Comparison of ENCODE assay signal across 8 mouse cellular contexts in the genomic region with DNA sequence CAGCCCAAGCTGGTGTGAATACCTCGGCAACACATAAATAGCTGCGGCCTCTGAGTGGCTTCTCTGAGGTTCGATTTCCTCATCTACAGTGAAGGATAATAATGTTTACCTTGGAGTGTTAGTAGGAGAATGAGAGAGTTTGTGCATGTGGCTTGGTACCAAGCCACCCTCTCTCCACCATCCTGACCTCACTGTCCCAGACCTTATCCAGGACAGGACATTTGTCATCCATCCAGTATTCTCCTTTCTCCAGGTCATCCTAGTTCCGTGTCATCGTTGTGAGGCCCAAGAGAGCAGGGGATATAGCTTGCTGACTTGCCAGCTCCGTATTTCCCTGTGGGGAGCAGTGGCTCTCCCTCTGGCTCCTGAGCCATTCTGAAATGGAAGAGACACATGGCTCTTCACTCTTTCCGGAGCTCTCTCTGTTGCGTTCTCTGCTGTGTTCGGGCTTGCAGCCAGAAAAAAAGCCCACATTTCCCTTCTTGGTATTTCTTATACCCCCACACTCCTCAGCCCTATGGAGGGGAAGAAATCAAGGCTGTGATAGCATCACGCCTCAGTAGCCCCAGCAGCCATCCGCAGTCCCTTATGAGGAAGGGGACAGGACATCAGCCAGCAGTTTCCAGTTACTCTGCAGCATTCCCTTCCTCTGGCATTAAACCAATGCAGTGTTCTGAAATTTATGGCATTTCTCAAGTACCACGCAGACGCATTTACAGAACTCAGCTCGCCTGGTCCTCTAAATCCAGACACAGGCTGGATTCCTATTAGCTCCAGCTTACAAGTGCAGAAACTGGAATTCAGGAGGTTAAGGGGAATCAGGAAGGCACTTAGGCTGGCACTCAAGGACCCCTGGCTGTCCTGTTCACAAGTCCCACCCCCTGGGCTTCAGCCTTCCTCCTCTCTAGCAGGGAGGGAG. TPM values are rescaled to one million over a fixed set of nuclear protein-coding genes. Genes with fewer than 3 reads are reported as not detected.
DNase-seq lines count a peak whose midpoint lies in the region; ATAC-seq and TF ChIP-seq lines count a peak whose summit lies in the region.

No protein-coding gene starts in this region.

- no peak for TF ChIP-seq POLR2A in lung, adult 2 months (IDR thresholded peaks at IDR 0.05; ENCODE audit: borderline replicate concordance, extremely low read depth, low read depth, low read length)

- peak overlapping the region; percentile 33 for H3K4me3 ChIP-seq in lung, adult 2 months (replicated peaks; ENCODE audit: extremely low read depth, low read depth, low read length)
- peak overlapping the region; percentile 10 to 23; a peak in 2 of 4 replicates for H3K4me3 ChIP-seq in heart, embryonic 14.5 days (ENCODE audit: control insufficient read depth in 1 of 2, insufficient read depth in 1 of 2, low read depth in 1 of 2, low read length in 2 of 2)
- no peak overlapping the region for H3K4me3 ChIP-seq in midbrain, embryonic 13.5 days (replicated peaks)

- intact Hi-C loops in left cerebral cortex, postnatal 36 days (cut with DNase I), result no loop called here

- peak overlapping the region; percentile 76 to 90 for H3K27ac ChIP-seq in heart, embryonic 14.5 days (replicated peaks in 1 of 2; ENCODE audit: control insufficient read depth in 1 of 2, insufficient read depth in 1 of 2, low read depth in 2 of 2, low read length in 2 of 2)
- H3K27ac ChIP-seq in midbrain, embryonic 13.5 days, result peak overlapping the region; percentile 36

- no peak for DNase-seq in lung, adult 2 months
- no peak for DNase-seq in lung, postnatal 14 days
- DNase-seq in embryo, embryonic 9.5 days (ENCODE audit: extremely low spot score), result peak; percentile 35
- DNase-seq in left cerebral cortex, postnatal 36 days (ENCODE audit: low spot score in 2 of 2), result peak; percentile 78 to 80
- no peak for DNase-seq in urinary bladder, postnatal 10 days (ENCODE audit: low spot score)
- no peak for DNase-seq in spleen, postnatal 10 days (ENCODE audit: low spot score in 2 of 2)

- peak overlapping the region; percentile 61 for H3K9ac ChIP-seq in heart, embryonic 14.5 days (ENCODE audit: low read length)
- peak overlapping the region; percentile 21; the same call in 1 of the 2 replicates for H3K9ac ChIP-seq in midbrain, embryonic 13.5 days (replicated peaks)

- H3K4me2 ChIP-seq in heart, embryonic 14.5 days (ENCODE audit: low read length), result peak overlapping the region; percentile 57
- H3K4me2 ChIP-seq in midbrain, embryonic 13.5 days (replicated peaks), result 0 out of 2 replicates have a peak overlapping the region, but pooled peaks have one; percentile 3

- ATAC-seq in heart, embryonic 14.5 days (ENCODE audit: insufficient number of reproducible peaks, insufficient read depth, low FRiP score, low read depth), result peak; percentile 52; the same call in 1 of the 2 replicates
- peak; percentile 58; the same call in 1 of the 2 replicates for ATAC-seq in midbrain, embryonic 13.5 days

- no peaks in the 10 kb centered on the region for H3K36me3 ChIP-seq in heart, embryonic 14.5 days (ENCODE audit: control insufficient read depth, insufficient read depth, low read length)
- no peaks in the 10 kb centered on the region for H3K36me3 ChIP-seq in midbrain, embryonic 13.5 days

- 18% methylated on average over 14 of the region's 14 CpGs for WGBS in lung, adult 2 months
- 9% methylated on average over 14 of the region's 14 CpGs for WGBS in heart, embryonic 14.5 days
- 19% methylated on average over 14 of the region's 14 CpGs for WGBS in midbrain, embryonic 13.5 days

- TF ChIP-seq CTCF in lung, adult 2 months (IDR thresholded peaks at IDR 0.05; ENCODE audit: insufficient read depth, low read length), result no peak

- peaks cover 17% of the 10 kb centered on the region for H3K4me1 ChIP-seq in lung, adult 2 months (ENCODE audit: control insufficient read depth, insufficient read depth, low read length)
- peaks cover 23 to 33% of the 10 kb centered on the region in 2 experiments for H3K4me1 ChIP-seq in heart, embryonic 14.5 days (ENCODE audit: control insufficient read depth in 2 of 2, insufficient read depth in 2 of 2, low read length in 2 of 2)
- peaks cover 44% of the 10 kb centered on the region for H3K4me1 ChIP-seq in midbrain, embryonic 13.5 days (replicated peaks)

- no peaks in the 10 kb centered on the region for H3K9me3 ChIP-seq in heart, embryonic 14.5 days (ENCODE audit: control insufficient read depth, low read length)
- H3K9me3 ChIP-seq in midbrain, embryonic 13.5 days, result no peaks in the 10 kb centered on the region

- no peaks in the 10 kb centered on the region for H3K27me3 ChIP-seq in heart, embryonic 14.5 days (ENCODE audit: control insufficient read depth, insufficient read depth, low read length)
- H3K27me3 ChIP-seq in midbrain, embryonic 13.5 days, result no peaks in the 10 kb centered on the region

RNA-seq across cellular contexts. Expression of a gene that starts 13.3 kb away (rescaled TPM):
- polyA plus RNA-seq in lung, adult 2 months (2012; rRNA removed), result 38.8 and 85.2 TPM in 2 replicates
- polyA plus RNA-seq in heart, embryonic 14.5 days (2014; fragmentation: Nextera tagmentation; extraction: Ambion mirVana), result 565 and 616 TPM in 2 replicates
- total RNA-seq in left cerebral cortex, postnatal 36 days (2021), result 1,000 to 10,000 TPM; 2,128 to 2,274 TPM
- polyA plus RNA-seq in midbrain, embryonic 13.5 days (2015; fragmentation: Nextera tagmentation; extraction: Ambion mirVana), result 1,571 and 1,689 TPM in 2 replicates

RNA-seq across cellular contexts. Expression of a gene that starts 32.5 kb away (rescaled TPM):
- polyA plus RNA-seq in lung, adult 2 months (2012; rRNA removed), result not detected in 2 replicates
- not detected in 2 replicates for polyA plus RNA-seq in heart, embryonic 14.5 days (2014; fragmentation: Nextera tagmentation; extraction: Ambion mirVana)
- total RNA-seq in left cerebral cortex, postnatal 36 days (2021), result not detected
- polyA plus RNA-seq in midbrain, embryonic 13.5 days (2015; fragmentation: Nextera tagmentation; extraction: Ambion mirVana), result 0.37 TPM in 1 of 2 replicates, not detected in the other

Comparison
In these comparisons a context has a peak if more than half of its experiments do, and no peak if none do; other contexts are left out.
1. DNase-seq: peak in embryo, embryonic 9.5 days (single experiment) and left cerebral cortex, postnatal 36 days (2 of 2); none in lung, adult 2 months (single experiment), lung, postnatal 14 days (single experiment), urinary bladder, postnatal 10 days (single experiment) and spleen, postnatal 10 days (0 of 2).